Mouse (Mus musculus) layer of hippocampus, adult 2 months (tissue): ENCODE measurements at regions not wholly inside any gene's neighbourhood (a gene's known extent, or its start where the extent isn't known, plus 50 kb on each side); places are given as distances from the start of the nearest gene placed in this dataset.

ENCODE experiments used
- DNase-seq, 2 experiments: peaks; one replicate each; pipeline ENCODE4 v3.0.0; 2022; ENCODE audit warnings: low spot score in 2 of 2
- H3K27ac ChIP-seq: fragments of 200-600 bp; 2 replicates; pipeline ENCODE4 v1.8.1; 2022
- H3K4me3 ChIP-seq: fragments of 200-600 bp; 2 replicates; pipeline ENCODE4 v1.8.1; 2022; ENCODE audit warnings: mild to moderate bottlenecking
- CTCF ChIP-seq: fragments of 200-600 bp; conservative IDR thresholded peaks from 2 replicates; pipeline ENCODE4 v1.8.1; 2022; ENCODE audit warnings: antibody characterized with exemption, mild to moderate bottlenecking, moderate library complexity

GRCm38 (mm10) chr1:13782633-13783032, 2310.5 kb downstream of the 4930444P10Rik start:
- no peak for TF ChIP-seq CTCF
- DNase-seq, result no peak

DNA sequence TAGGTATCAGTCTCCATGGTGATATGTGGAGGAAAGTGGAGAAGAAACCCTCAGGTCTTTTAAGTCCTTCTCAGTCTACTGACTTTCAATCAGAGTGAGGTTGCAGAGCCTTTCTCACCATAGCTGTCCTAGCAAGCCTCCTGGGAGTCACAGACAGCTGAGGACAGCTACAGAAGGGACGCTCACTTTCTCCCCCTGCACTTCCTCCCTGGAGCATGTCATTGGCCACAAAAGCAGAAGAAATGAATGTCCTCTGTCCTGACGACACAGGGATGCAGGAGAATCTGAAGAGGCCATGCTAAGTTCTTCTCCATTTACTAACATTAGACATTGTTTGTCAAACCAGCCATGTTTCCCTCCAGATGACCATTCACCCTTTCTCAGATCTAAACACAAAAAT, 2321.0 kb downstream of the 4930444P10Rik start:
- Histone ChIP-seq H3K4me3 (no peak overlapping the region), H3K27ac (no peak overlapping the region)
- DNase-seq, result no peak
- no peak for TF ChIP-seq CTCF

More at GRCm38 (mm10) chr1:13782633-13783032, 2310.5 kb downstream of the 4930444P10Rik start:
- Histone ChIP-seq H3K4me3 (no peak overlapping the region), H3K27ac (no peak overlapping the region)

DNA sequence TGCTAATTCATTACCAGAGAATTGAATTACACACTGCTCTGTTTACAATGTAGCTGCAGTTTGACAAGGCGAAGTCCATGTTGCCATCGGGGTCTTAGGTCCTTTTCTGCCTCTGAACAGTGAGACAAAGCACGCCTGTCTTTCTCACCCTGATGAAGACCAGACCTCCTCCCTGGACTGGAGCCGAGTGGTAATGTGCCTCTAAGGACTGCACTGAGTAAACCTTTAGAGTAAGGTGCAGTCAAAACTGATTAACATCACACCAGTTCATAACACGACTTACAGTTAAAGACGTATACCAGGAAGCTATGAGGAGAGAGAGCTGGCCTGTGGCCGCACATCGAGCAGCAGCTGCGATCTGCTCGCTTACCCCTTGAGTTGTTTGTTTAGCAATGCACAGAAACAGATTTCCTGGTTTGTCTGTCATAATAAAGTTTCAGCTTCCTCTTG, 2322.1 kb downstream of the 4930444P10Rik start:
- no peak for TF ChIP-seq CTCF
- Histone ChIP-seq H3K4me3 (no peak overlapping the region), H3K27ac (no peak overlapping the region)
- no peak for DNase-seq

DNA sequence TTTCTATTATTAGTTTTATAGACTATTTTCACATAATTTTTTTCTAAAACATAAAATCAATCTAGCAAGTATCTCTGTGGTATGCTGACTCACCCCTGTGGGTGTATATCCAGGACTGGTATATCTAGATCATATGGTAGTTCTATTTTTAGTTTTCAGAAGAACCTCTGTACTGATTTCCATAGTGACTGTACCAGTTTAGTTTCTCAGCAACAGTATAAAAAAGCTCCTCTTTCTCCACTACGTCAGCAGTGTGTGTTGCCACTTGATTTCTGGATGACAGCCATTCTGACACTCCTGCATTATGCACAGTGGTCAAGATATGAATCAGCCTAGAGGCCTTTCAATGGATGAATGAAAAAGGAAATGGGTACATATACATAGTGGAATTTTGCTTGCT, 2338.6 kb downstream of the A830018L16Rik start:
- H3K4me3 ChIP-seq, result no peak overlapping the region
- TF ChIP-seq CTCF, result no peak
- peak overlapping the region; percentile 54 for H3K27ac ChIP-seq
- peak; percentile 16 to 21 for DNase-seq

DNA sequence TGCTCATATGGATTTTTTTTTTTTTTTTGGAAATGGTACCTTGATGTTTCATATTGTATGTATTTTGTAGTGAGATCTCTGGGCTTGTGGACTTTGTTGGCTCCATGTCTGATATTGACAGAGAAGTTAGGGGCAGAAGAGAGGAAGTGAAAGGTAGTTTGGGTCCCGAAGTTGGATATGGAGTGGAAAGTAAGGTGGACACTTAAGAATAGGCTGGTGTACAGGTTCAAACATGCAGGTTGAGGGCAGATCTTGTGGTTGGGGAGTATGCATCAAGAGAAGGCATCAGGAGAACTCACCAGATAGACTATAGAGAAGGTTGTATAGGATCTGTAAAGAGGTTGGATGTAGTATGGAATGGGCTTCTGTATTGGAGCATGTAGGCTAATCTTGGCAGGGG, 2337.5 kb downstream of the A830018L16Rik start:
- no peak overlapping the region for H3K4me3 ChIP-seq

More for the DNA sequence above, 2337.5 kb downstream of the A830018L16Rik start:
- no peak overlapping the region for H3K27ac ChIP-seq
- TF ChIP-seq CTCF, result no peak
- no peak for DNase-seq
